Comparison of ENCODE assay signal across 8 mouse cellular contexts in the genomic region with DNA sequence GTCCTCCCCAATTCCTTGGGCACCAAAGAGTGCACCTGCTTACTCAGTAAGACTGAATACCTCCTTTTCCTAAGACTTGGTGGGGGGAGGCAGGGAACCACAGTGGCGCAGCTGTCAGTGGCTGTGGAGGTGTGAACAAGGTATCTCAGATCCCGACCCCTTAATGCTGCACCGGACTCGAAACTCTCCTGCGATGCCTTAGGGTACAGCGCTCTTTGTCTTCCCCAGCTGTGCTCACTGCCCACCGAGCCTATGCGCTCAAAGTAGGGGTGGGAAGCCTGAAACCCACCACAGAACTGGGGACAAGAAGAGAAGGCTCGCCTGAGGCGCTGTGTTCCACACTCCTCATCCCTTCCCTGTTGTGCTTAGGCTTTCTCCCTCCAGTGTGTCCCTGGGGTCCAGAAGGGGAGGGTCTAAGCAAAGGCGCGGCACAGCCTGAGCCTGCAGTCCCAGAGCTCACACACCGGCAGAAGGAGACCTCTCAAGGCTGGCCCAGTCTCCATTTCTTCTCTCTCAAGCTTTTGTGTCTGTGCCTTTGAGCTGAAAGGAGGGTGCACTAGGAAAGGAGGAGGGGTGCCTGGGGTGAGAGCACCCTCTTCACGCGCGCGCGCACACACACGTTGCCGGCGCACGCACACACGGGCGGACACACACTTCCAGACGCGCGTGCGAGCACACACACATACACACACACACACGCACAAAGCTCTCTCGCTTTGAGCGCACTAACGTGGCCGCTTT. TPM values are rescaled to one million over a fixed set of nuclear protein-coding genes. Genes with fewer than 3 reads are reported as not detected.
DNase-seq lines count a peak whose midpoint lies in the region; ATAC-seq and TF ChIP-seq lines count a peak whose summit lies in the region.

Gene Rab33a, plus strand, starts transcription at position 478 of the 741 bp plus-strand sequence.

- no peak for TF ChIP-seq POLR2A in heart, adult 2 months (IDR thresholded peaks at IDR 0.05; ENCODE audit: insufficient read depth, low read depth, low read length)

- no peaks in the 10 kb centered on the region for H3K27me3 ChIP-seq in heart, adult 2 months (ENCODE audit: control insufficient read depth, insufficient read depth, low read length)
- no peaks in the 10 kb centered on the region for H3K27me3 ChIP-seq in embryonic facial prominence, embryonic 13.5 days
- no peaks in the 10 kb centered on the region for H3K27me3 ChIP-seq in hindbrain, embryonic 15.5 days
- H3K27me3 ChIP-seq in limb, embryonic 15.5 days: no peaks in the 10 kb centered on the region

- no peaks in the 10 kb centered on the region for H3K4me1 ChIP-seq in heart, adult 2 months (ENCODE audit: control insufficient read depth, insufficient read depth, low read length)
- H3K4me1 ChIP-seq in embryonic facial prominence, embryonic 13.5 days: no peaks in the 10 kb centered on the region
- H3K4me1 ChIP-seq in hindbrain, embryonic 15.5 days (replicated peaks): peaks cover 27% of the 10 kb centered on the region
- peaks cover 7% of the 10 kb centered on the region for H3K4me1 ChIP-seq in limb, embryonic 15.5 days

- ATAC-seq in embryonic facial prominence, embryonic 13.5 days (ENCODE audit: insufficient number of reproducible peaks, insufficient read depth, low FRiP score, low TSS enrichment, low read depth): peak; percentile 75; the same call in 1 of the 2 replicates
- ATAC-seq in hindbrain, embryonic 15.5 days (ENCODE audit: low FRiP score, low read depth): peak; percentile 72
- no peak for ATAC-seq in limb, embryonic 15.5 days (ENCODE audit: insufficient number of reproducible peaks, low FRiP score, low TSS enrichment, low read depth)

- H3K9me3 ChIP-seq in embryonic facial prominence, embryonic 13.5 days: no peaks in the 10 kb centered on the region
- H3K9me3 ChIP-seq in hindbrain, embryonic 15.5 days: no peaks in the 10 kb centered on the region
- no peaks in the 10 kb centered on the region for H3K9me3 ChIP-seq in limb, embryonic 15.5 days

- WGBS in heart, adult 2 months: 17% methylated on average over 33 of the region's 33 CpGs
- WGBS in embryonic facial prominence, embryonic 13.5 days: 29% methylated on average over 33 of the region's 33 CpGs
- 18% methylated on average over 33 of the region's 33 CpGs for WGBS in hindbrain, embryonic 15.5 days
- WGBS in limb, embryonic 15.5 days: 35% methylated on average over 33 of the region's 33 CpGs

- H3K9ac ChIP-seq in heart, adult 2 months (ENCODE audit: low read depth, low read length): peak within 1 kb of the TSS; percentile 34
- H3K9ac ChIP-seq in embryonic facial prominence, embryonic 13.5 days: peak within 1 kb of the TSS; percentile 57
- H3K9ac ChIP-seq in hindbrain, embryonic 15.5 days: peak within 1 kb of the TSS; percentile 63
- peak within 1 kb of the TSS; percentile 20; the same call in 1 of the 2 replicates for H3K9ac ChIP-seq in limb, embryonic 15.5 days

- TF ChIP-seq EP300 in heart, adult 2 months (IDR thresholded peaks at IDR 0.05; ENCODE audit: insufficient read depth, low read depth, low read length): no peak

- H3K79me2 ChIP-seq in heart, adult 2 months (replicated peaks; ENCODE audit: control insufficient read depth, insufficient read depth, low read length): no peaks in the 10 kb centered on the region

- peak; percentile 4 to 25 for DNase-seq in heart, adult 2 months
- no peak for DNase-seq in heart, adult 11 months
- peak; percentile 46 for DNase-seq in adrenal gland, adult 2 months
- DNase-seq in retina, embryonic 14.5 days (ENCODE audit: low spot score): peak; percentile 41
- DNase-seq in spleen, adult 12 weeks (ENCODE audit: low spot score): no peak

- no peaks in the 10 kb centered on the region for H3K36me3 ChIP-seq in heart, adult 2 months (ENCODE audit: control insufficient read depth, insufficient read depth, low read length)
- no peaks in the 10 kb centered on the region for H3K36me3 ChIP-seq in embryonic facial prominence, embryonic 13.5 days
- no peaks in the 10 kb centered on the region for H3K36me3 ChIP-seq in hindbrain, embryonic 15.5 days
- no peaks in the 10 kb centered on the region for H3K36me3 ChIP-seq in limb, embryonic 15.5 days

- peak within 1 kb of the TSS; percentile 29 for H3K4me3 ChIP-seq in heart, adult 2 months
- H3K4me3 ChIP-seq in embryonic facial prominence, embryonic 13.5 days: peak within 1 kb of the TSS; percentile 49
- H3K4me3 ChIP-seq in hindbrain, embryonic 15.5 days: peak within 1 kb of the TSS; percentile 56
- peak within 1 kb of the TSS; percentile 47 for H3K4me3 ChIP-seq in limb, embryonic 15.5 days

- no peak within 1 kb of the TSS for H3K27ac ChIP-seq in heart, adult 2 months
- H3K27ac ChIP-seq in embryonic facial prominence, embryonic 13.5 days: no peak within 1 kb of the TSS; the same call in 1 of the 2 replicates
- H3K27ac ChIP-seq in hindbrain, embryonic 15.5 days (replicated peaks): peak within 1 kb of the TSS; percentile 95
- H3K27ac ChIP-seq in limb, embryonic 15.5 days: no peak within 1 kb of the TSS

- peak within 1 kb of the TSS; percentile 70 for H3K4me2 ChIP-seq in embryonic facial prominence, embryonic 13.5 days
- peak within 1 kb of the TSS; percentile 74 for H3K4me2 ChIP-seq in hindbrain, embryonic 15.5 days
- H3K4me2 ChIP-seq in limb, embryonic 15.5 days: peak within 1 kb of the TSS; percentile 74

- no peak for TF ChIP-seq CTCF in heart, adult 2 months (IDR thresholded peaks at IDR 0.05)

- intact Hi-C loops in heart, adult 2 months (cut with DNase I): no loop called here

RNA-seq across cellular contexts. Expression of gene Rab33a, which starts in this region (rescaled TPM):
- under 1 TPM in 1 of 2 experiments, not detected in 1; 0.29 TPM for total RNA-seq in heart, adult 2 months (2021)
- 1.2 and 1.7 TPM in 2 replicates for polyA plus RNA-seq in heart, adult 2 months (2012; rRNA removed)
- 10 to 100 TPM in 1 of 2 experiments, 1 to 10 TPM in 1; 9.4 to 49.1 TPM for total RNA-seq in adrenal gland, adult 2 months (2021)
- polyA plus RNA-seq in adrenal gland, adult 2 months (2012; rRNA removed): 13.7 and 16.8 TPM in 2 replicates
- 6.2 and 6.7 TPM in 2 replicates for polyA plus RNA-seq in embryonic facial prominence, embryonic 13.5 days (2015; fragmentation: Nextera tagmentation; extraction: Ambion mirVana)
- polyA plus RNA-seq in hindbrain, embryonic 15.5 days (2015; fragmentation: Nextera tagmentation; extraction: Ambion mirVana): 88.9 and 96.7 TPM in 2 replicates
- 2.4 and 4.5 TPM in 2 replicates for polyA plus RNA-seq in limb, embryonic 15.5 days (2015; fragmentation: Nextera tagmentation; extraction: Ambion mirVana)

Comparison
In these comparisons a context has a peak if more than half of its experiments do, and no peak if none do; other contexts are left out.
1. RNA of gene Rab33a (total RNA-seq): 9.4 to 49.1 TPM in adrenal gland, adult 2 months; 0.29 TPM in heart, adult 2 months; every median in the first group is over 4 times any median in the second.
2. DNase-seq: peak in heart, adult 2 months (2 of 2), adrenal gland, adult 2 months (single experiment) and retina, embryonic 14.5 days (single experiment); none in heart, adult 11 months (single experiment) and spleen, adult 12 weeks (single experiment).
3. Peak in every context shown above with its lines, with median percentiles within 50 percentile points of each other: H3K4me3 ChIP-seq, H3K9ac ChIP-seq and H3K4me2 ChIP-seq.